Mouse (Mus musculus): ENCODE data around the gene Ncapd2. TPM values are rescaled to one million over a fixed set of nuclear protein-coding genes. Genes with fewer than 3 reads are reported as not detected.

Ncapd2 gene
- polyA plus RNA-seq, 1 experiment = 78.5 TPM

DNA sequence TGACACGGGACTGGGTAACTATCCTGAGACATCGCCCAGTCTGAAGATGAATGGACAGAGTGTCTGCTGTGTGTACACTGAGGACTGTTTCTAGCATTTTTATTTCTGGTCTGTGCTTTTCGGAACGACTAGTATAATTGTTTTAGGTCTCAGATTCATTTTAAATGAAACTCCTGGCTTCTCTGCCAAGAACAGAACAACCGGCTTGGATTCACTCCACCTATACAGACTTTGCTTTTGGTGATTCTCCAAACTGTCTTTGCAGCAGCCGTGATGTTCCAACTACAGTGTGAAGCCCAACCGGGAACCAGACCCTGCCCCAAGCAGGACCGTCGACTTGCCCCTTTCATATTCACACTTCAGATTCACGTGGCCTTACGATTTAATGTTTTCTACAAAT, 26.4 kb upstream of the Ncapd2 start:
- H3K36me3 ChIP-seq (ENCODE audit: control insufficient read depth) = peaks cover 21% of the 10 kb centered on the region
- peaks cover 16% of the 10 kb centered on the region for H3K27me3 ChIP-seq (ENCODE audit: control insufficient read depth)
- H3K4me3 ChIP-seq (replicated peaks) = no peak overlapping the region
- H3K9me3 ChIP-seq (ENCODE audit: control insufficient read depth, low read length) = no peaks in the 10 kb centered on the region
- TF ChIP-seq GATA1 (IDR thresholded peaks at IDR 0.05; ENCODE audit: low read length) (no peak), TAL1 (IDR thresholded peaks at IDR 0.05; ENCODE audit: low read length) (no peak)
- H3K4me1 ChIP-seq (ENCODE audit: control insufficient read depth) = peaks cover 22% of the 10 kb centered on the region

DNA sequence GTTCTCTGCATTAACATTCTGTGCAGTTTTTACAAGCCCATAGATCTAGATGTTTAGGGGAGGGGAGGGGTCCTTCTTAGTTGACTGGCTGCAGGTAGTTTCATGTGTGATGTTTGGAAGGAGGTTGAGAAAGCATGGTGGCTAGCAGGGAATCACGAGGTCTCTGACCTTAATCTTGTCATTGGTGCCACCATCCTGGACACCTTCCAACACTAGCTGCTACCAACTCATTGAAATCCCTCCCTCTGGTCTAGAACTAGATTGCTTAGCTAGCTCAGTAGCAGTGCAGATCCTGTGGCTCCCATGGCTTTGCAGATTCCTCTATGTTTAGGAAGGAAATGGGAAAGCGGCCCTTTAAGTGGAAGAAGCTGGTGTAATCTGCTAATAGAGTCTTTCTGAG, 25.4 kb upstream of the Ncapd2 start:
- Histone ChIP-seq H3K36me3 (ENCODE audit: control insufficient read depth) (peaks cover 19% of the 10 kb centered on the region), H3K9me3 (ENCODE audit: control insufficient read depth, low read length) (no peaks in the 10 kb centered on the region), H3K27me3 (ENCODE audit: control insufficient read depth) (peaks cover 25% of the 10 kb centered on the region), H3K4me1 (ENCODE audit: control insufficient read depth) (peaks cover 22% of the 10 kb centered on the region), H3K4me3 (replicated peaks) (no peak overlapping the region)
- no peak for TF ChIP-seq TAL1 (IDR thresholded peaks at IDR 0.05; ENCODE audit: low read length)
- no peak for TF ChIP-seq GATA1 (IDR thresholded peaks at IDR 0.05; ENCODE audit: low read length)

GRCm38 (mm10) chr6:125215148-125215954, 23.9 kb upstream of the Ncapd2 start, which contains the start of gene Vamp1:
Gene Vamp1 (plus strand): TSS chr6:125215551.
- H3K36me3 ChIP-seq (ENCODE audit: control insufficient read depth) = peaks cover 11% of the 10 kb centered on the region
- no peak for TF ChIP-seq GATA1 (IDR thresholded peaks at IDR 0.05; ENCODE audit: low read length)
- no peak for TF ChIP-seq TAL1 (IDR thresholded peaks at IDR 0.05; ENCODE audit: low read length)
- no peaks in the 10 kb centered on the region for H3K9me3 ChIP-seq (ENCODE audit: control insufficient read depth, low read length)
- peak within 1 kb of the TSS; percentile 76 for H3K4me3 ChIP-seq (replicated peaks)
- peaks cover 36% of the 10 kb centered on the region for H3K27me3 ChIP-seq (ENCODE audit: control insufficient read depth)
- H3K4me1 ChIP-seq (ENCODE audit: control insufficient read depth) = peaks cover 22% of the 10 kb centered on the region

- peaks cover 22% of the 10 kb centered on the region for H3K4me1 ChIP-seq (ENCODE audit: control insufficient read depth)
- TF ChIP-seq GATA1 (IDR thresholded peaks at IDR 0.05; ENCODE audit: low read length) (no peak), TAL1 (IDR thresholded peaks at IDR 0.05; ENCODE audit: low read length) (no peak)
- peaks cover 4% of the 10 kb centered on the region; the same call in 1 of the 2 replicates for H3K9me3 ChIP-seq (ENCODE audit: control insufficient read depth, low read length)
- H3K4me3 ChIP-seq (replicated peaks) = no peak overlapping the region
- H3K36me3 ChIP-seq (ENCODE audit: control insufficient read depth) = no peaks in the 10 kb centered on the region; the same call in 1 of the 2 replicates
- H3K27me3 ChIP-seq (ENCODE audit: control insufficient read depth) = peaks cover 39% of the 10 kb centered on the region
Observed at GRCm38 (mm10) chr6:125213715-125214114, 22.2 kb upstream of the Ncapd2 start.

DNA sequence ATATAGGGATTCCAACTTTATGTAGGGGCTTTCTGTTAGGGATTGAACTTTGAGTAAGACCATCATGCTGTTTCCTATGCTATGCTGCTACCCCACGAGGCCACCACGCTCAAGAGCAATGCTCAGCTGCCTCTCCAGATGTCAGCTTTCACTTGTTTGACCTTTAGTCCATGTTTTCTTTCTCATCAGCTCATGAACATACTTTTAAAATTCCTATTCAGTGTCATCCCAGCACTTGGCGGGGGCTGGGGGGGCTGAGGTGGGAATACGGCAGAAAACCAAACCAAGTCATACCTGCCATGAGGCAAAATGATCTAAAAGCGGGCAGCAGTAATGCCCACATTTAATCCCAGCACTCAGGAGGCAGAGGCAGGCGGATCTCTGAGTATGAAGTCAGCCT, 21.6 kb upstream of the Ncapd2 start:
- Histone ChIP-seq H3K36me3 (ENCODE audit: control insufficient read depth) (no peaks in the 10 kb centered on the region), H3K9me3 (ENCODE audit: control insufficient read depth, low read length) (peaks cover 4% of the 10 kb centered on the region; the same call in 1 of the 2 replicates), H3K4me3 (replicated peaks) (no peak overlapping the region), H3K4me1 (ENCODE audit: control insufficient read depth) (peaks cover 19% of the 10 kb centered on the region), H3K27me3 (ENCODE audit: control insufficient read depth) (peaks cover 39% of the 10 kb centered on the region)
- no peak for TF ChIP-seq GATA1 (IDR thresholded peaks at IDR 0.05; ENCODE audit: low read length)

DNA sequence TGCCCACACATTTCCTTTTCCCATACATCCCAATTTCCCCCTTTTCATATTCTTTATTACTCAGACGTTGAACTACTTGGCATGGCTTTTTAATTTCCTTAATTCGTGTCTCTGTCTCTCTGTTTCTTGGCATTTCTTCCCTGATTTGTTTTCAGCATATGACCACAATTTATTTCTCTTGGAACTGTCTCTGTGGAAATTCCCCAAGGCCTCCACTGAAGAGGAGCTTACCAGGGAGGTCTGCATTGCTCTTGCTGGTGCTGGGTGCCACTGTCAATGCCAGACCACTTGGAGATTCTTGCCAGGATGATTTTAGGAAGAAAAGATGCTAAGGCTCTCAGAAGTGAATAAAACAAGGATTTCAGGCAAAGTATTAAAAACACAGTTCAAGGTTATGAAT, 21.1 kb upstream of the Ncapd2 start:
- Histone ChIP-seq H3K4me3 (replicated peaks) (no peak overlapping the region), H3K36me3 (ENCODE audit: control insufficient read depth) (no peaks in the 10 kb centered on the region), H3K9me3 (ENCODE audit: control insufficient read depth, low read length) (peaks cover 4% of the 10 kb centered on the region; the same call in 1 of the 2 replicates), H3K4me1 (ENCODE audit: control insufficient read depth) (peaks cover 19% of the 10 kb centered on the region), H3K27me3 (ENCODE audit: control insufficient read depth) (peaks cover 39% of the 10 kb centered on the region)
- TF ChIP-seq TAL1 (IDR thresholded peaks at IDR 0.05; ENCODE audit: low read length) (no peak), GATA1 (IDR thresholded peaks at IDR 0.05; ENCODE audit: low read length) (no peak)

DNA sequence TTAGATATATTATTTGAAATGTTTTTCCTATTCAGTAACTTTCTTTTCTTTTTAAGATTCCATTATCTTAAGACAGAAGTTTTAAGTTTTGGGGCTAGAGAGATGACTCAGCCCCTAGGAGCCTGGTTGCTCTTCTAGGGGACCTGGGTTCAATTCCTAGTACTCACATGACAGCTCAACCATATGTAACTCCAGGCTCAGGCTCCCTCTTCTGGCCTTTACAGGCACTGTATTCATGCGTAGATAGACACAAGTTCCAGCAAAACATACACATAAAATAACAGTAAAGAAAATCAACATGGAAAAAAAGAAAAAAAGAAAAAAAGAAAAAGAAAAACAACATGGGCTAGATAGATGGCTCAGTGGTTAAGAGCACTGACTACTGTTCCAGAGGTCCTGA, 18.9 kb upstream of the Ncapd2 start:
- Histone ChIP-seq H3K9me3 (ENCODE audit: control insufficient read depth, low read length) (peaks cover 4% of the 10 kb centered on the region; the same call in 1 of the 2 replicates), H3K36me3 (ENCODE audit: control insufficient read depth) (no peaks in the 10 kb centered on the region), H3K27me3 (ENCODE audit: control insufficient read depth) (peaks cover 39% of the 10 kb centered on the region), H3K4me3 (replicated peaks) (no peak overlapping the region), H3K4me1 (ENCODE audit: control insufficient read depth) (peaks cover 5% of the 10 kb centered on the region)
- TF ChIP-seq GATA1 (IDR thresholded peaks at IDR 0.05; ENCODE audit: low read length) = no peak
- no peak for TF ChIP-seq TAL1 (IDR thresholded peaks at IDR 0.05; ENCODE audit: low read length)

GRCm38 (mm10) chr6:125197166-125197565, 5.7 kb upstream of the Ncapd2 start:
- H3K27me3 ChIP-seq (ENCODE audit: control insufficient read depth) = no peaks in the 10 kb centered on the region
- H3K4me3 ChIP-seq (replicated peaks) = no peak overlapping the region
- H3K36me3 ChIP-seq (ENCODE audit: control insufficient read depth) = peaks cover 41% of the 10 kb centered on the region
- peaks cover 15% of the 10 kb centered on the region for H3K4me1 ChIP-seq (ENCODE audit: control insufficient read depth)
- H3K9me3 ChIP-seq (ENCODE audit: control insufficient read depth, low read length) = no peaks in the 10 kb centered on the region
- TF ChIP-seq TAL1 (IDR thresholded peaks at IDR 0.05; ENCODE audit: low read length) = no peak
- no peak for TF ChIP-seq GATA1 (IDR thresholded peaks at IDR 0.05; ENCODE audit: low read length)

DNA sequence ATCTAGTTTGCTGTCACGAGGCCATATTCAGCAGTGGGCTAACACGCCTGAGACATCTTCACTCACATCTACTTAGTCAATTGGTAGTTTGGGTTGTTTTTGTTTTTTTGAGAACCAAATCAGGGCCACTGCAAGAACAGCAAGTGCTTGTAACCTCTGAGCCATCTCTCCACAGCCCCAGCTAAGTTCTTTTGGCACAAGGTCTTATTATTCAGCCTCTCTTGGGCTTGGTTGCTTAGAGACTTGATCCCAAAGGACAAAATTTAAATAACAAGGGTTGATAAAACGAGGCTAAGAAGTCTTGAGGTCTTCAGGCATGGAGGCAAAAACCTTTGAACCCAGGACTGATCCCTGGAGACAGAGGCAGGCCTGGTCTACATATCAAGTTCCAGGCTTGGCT, 4.8 kb upstream of the Ncapd2 start:
- Histone ChIP-seq H3K9me3 (ENCODE audit: control insufficient read depth, low read length) (no peaks in the 10 kb centered on the region), H3K4me3 (replicated peaks) (no peak overlapping the region), H3K27me3 (ENCODE audit: control insufficient read depth) (no peaks in the 10 kb centered on the region), H3K36me3 (ENCODE audit: control insufficient read depth) (peaks cover 41% of the 10 kb centered on the region), H3K4me1 (ENCODE audit: control insufficient read depth) (peaks cover 15% of the 10 kb centered on the region)
- TF ChIP-seq TAL1 (IDR thresholded peaks at IDR 0.05; ENCODE audit: low read length) (no peak), GATA1 (IDR thresholded peaks at IDR 0.05; ENCODE audit: low read length) (no peak)
